Mouse (Mus musculus) neural tube, embryonic 11.5 days (tissue): Measurements from ENCODE around the gene Adamtsl2. TPM values are rescaled to one million over a fixed set of nuclear protein-coding genes. Genes with fewer than 3 reads are reported as not detected.
A peak's percentile ranks its signal among the peaks of the same experiment; 100 is the strongest.

Experiments
- ATAC-seq: fragments of 200-750 bp; cut with Nextera tagmentation; 2 replicates; pipeline ENCODE4 v1.8.0; 2017; ENCODE audit warnings: moderate number of reproducible peaks, mild to moderate bottlenecking, moderate TSS enrichment, moderate library complexity; ENCODE audit not compliant: insufficient read depth, low FRiP score, low TSS enrichment
- DNase-seq: peaks from one replicate; pipeline ENCODE4 v3.0.0-alpha.2; 2015; ENCODE audit warnings: low spot score
- H3K27ac ChIP-seq: fragments of 300-500 bp; sonication (generic); 2 replicates; pipeline ENCODE4 v1.5.1; 2014; ENCODE audit warnings: low read depth, mild to moderate bottlenecking, low read length
- H3K27me3 ChIP-seq: fragments of 300-500 bp; sonication (generic); 2 replicates; pipeline ENCODE4 v1.6.1; 2014; ENCODE audit warnings: mild to moderate bottlenecking, low read length, mixed read lengths; ENCODE audit not compliant: control insufficient read depth, insufficient read depth
- H3K36me3 ChIP-seq: fragments of 300-500 bp; sonication (generic); 2 replicates; pipeline ENCODE4 v1.6.1; 2014; ENCODE audit warnings: mild to moderate bottlenecking, low read length, moderate library complexity, mixed read lengths; ENCODE audit not compliant: control insufficient read depth, insufficient read depth
- H3K4me1 ChIP-seq: fragments of 300-500 bp; sonication (generic); 2 replicates; pipeline ENCODE4 v1.6.1; 2014; ENCODE audit warnings: low read length, mixed read lengths; ENCODE audit not compliant: control insufficient read depth, insufficient read depth
- H3K4me2 ChIP-seq: fragments of 300-500 bp; sonication (generic); 2 replicates; pipeline ENCODE4 v1.6.1; 2014; ENCODE audit warnings: low read depth, mild to moderate bottlenecking, moderate library complexity
- H3K4me3 ChIP-seq: fragments of 300-500 bp; sonication (generic); 2 replicates; pipeline ENCODE4 v1.5.1; 2014; ENCODE audit warnings: low read depth, low read length
- H3K9ac ChIP-seq: fragments of 300-500 bp; sonication (generic); 2 replicates; pipeline ENCODE4 v1.6.1; 2014; ENCODE audit warnings: mild to moderate bottlenecking, low read length
- H3K9me3 ChIP-seq: fragments of 300-500 bp; sonication (generic); 2 replicates; pipeline ENCODE4 v1.6.1; 2016; ENCODE audit warnings: low read length; ENCODE audit not compliant: control insufficient read depth
- WGBS: fragments of 180-500 bp; shearing (Covaris S2); extraction: QIAGEN DNeasy Blood & Tissue Kit; methylation state at CpG from one replicate; pipeline ENCODE4 v1.1.7; 2014; 5-methylcytosine and 5-hydroxymethylcytosine counted together
- polyA plus RNA-seq: library from polyadenylated mRNA; unstranded; fragments of >200 nt; fragmentation: Nextera tagmentation; extraction: Ambion mirVana; gene quantifications from 2 replicates; pipeline ENCODE4 v1.2.1, GENCODE M21; 2014

The Adamtsl2 gene
- polyA plus RNA-seq, 1 experiment from 2014 or later: 7.2 TPM

DNA sequence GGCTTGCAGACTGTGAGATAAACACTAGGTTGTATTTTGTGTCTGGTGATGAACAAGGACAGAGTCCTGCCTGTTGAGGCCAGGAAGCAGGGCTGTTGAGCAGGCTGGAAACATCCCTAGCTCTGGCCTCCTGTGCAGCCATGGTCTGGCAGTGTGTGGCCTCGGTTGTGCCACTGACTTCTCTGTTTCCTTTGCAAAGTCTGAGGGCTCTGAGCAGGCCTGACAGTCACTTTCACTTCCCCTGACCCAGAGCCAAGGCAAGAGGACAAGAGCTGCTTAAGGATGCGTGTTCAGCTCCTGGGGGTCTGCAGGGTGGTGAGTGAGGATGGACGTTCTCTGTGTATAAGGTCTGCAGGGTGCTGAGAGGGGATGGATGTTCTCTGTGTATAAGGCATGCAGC, 49.8 kb downstream of the Adamtsl2 start:
- Histone ChIP-seq H3K27me3 (no peaks in the 10 kb centered on the region), H3K9ac (no peak overlapping the region), H3K27ac (no peak overlapping the region), H3K4me1 (no peaks in the 10 kb centered on the region), H3K36me3 (no peaks in the 10 kb centered on the region), H3K4me2 (no peak overlapping the region), H3K4me3 (no peak overlapping the region), H3K9me3 (no peaks in the 10 kb centered on the region)
- 71% methylated on average over 3 of the region's 3 CpGs for WGBS
- ATAC-seq (no peak), DNase-seq (no peak)

- H3K36me3 ChIP-seq: no peaks in the 10 kb centered on the region
- H3K9me3 ChIP-seq: no peaks in the 10 kb centered on the region
- WGBS: 83% methylated on average over 5 of the region's 5 CpGs
- DNase-seq (no peak), ATAC-seq (no peak)
- H3K4me1 ChIP-seq: no peaks in the 10 kb centered on the region
- H3K27ac ChIP-seq: no peak overlapping the region
- no peak overlapping the region for H3K4me2 ChIP-seq
- no peak overlapping the region for H3K4me3 ChIP-seq
- no peaks in the 10 kb centered on the region for H3K27me3 ChIP-seq
- H3K9ac ChIP-seq: no peak overlapping the region
Measured at GRCm38 (mm10) chr2:27135935-27136334, 56.8 kb downstream of the Adamtsl2 start.

- Histone ChIP-seq H3K27ac (no peak overlapping the region), H3K9ac (no peak overlapping the region), H3K36me3 (no peaks in the 10 kb centered on the region), H3K4me1 (no peaks in the 10 kb centered on the region), H3K9me3 (no peaks in the 10 kb centered on the region), H3K4me3 (no peak overlapping the region), H3K27me3 (0 out of 2 replicates have a peak, but pooled peaks cover 4% of the 10 kb centered on the region), H3K4me2 (no peak overlapping the region)
- DNase-seq (no peak), ATAC-seq (no peak)
- 77% methylated on average over 3 of the region's 3 CpGs for WGBS
Measured at GRCm38 (mm10) chr2:27136336-27136735, 57.2 kb downstream of the Adamtsl2 start.

- no peaks in the 10 kb centered on the region for H3K36me3 ChIP-seq
- no peak overlapping the region for H3K4me2 ChIP-seq
- no peak for ATAC-seq
- no peaks in the 10 kb centered on the region for H3K4me1 ChIP-seq
- H3K9ac ChIP-seq: no peak overlapping the region
- H3K27me3 ChIP-seq: peaks cover 8% of the 10 kb centered on the region
- no peaks in the 10 kb centered on the region for H3K9me3 ChIP-seq
- H3K4me3 ChIP-seq: no peak overlapping the region
- 79% methylated on average over 1 of the region's 1 CpGs for WGBS
- no peak overlapping the region for H3K27ac ChIP-seq
- no peak for DNase-seq
Measured at GRCm38 (mm10) chr2:27136789-27137188, 57.6 kb downstream of the Adamtsl2 start.

- WGBS: 66% methylated on average over 4 of the region's 4 CpGs
- Histone ChIP-seq H3K4me2 (no peak overlapping the region), H3K36me3 (no peaks in the 10 kb centered on the region), H3K9me3 (no peaks in the 10 kb centered on the region), H3K27ac (no peak overlapping the region), H3K4me3 (no peak overlapping the region), H3K27me3 (peaks cover 16% of the 10 kb centered on the region), H3K4me1 (peaks cover 3% of the 10 kb centered on the region; the same call in 1 of the 2 replicates), H3K9ac (no peak overlapping the region)
- no peak for ATAC-seq
- no peak for DNase-seq
Measured at GRCm38 (mm10) chr2:27138356-27138755, 59.2 kb downstream of the Adamtsl2 start.

GRCm38 (mm10) chr2:27141950-27142693, 62.9 kb downstream of the Adamtsl2 start, which contains the start of gene Fam163b:
Fam163b (minus strand) TSS chr2:27142491.
- ATAC-seq (no peak), DNase-seq (peak; percentile 78)
- Histone ChIP-seq H3K27ac (no peak within 1 kb of the TSS), H3K4me1 (peaks cover 3% of the 10 kb centered on the region; the same call in 1 of the 2 replicates), H3K4me2 (peak within 1 kb of the TSS; percentile 83), H3K36me3 (no peaks in the 10 kb centered on the region), H3K27me3 (peaks cover 16% of the 10 kb centered on the region), H3K9ac (peak within 1 kb of the TSS; percentile 32; the same call in 1 of the 2 replicates), H3K9me3 (no peaks in the 10 kb centered on the region), H3K4me3 (peak within 1 kb of the TSS; percentile 33)
- 2% methylated on average over 51 of the region's 62 CpGs for WGBS

- Histone ChIP-seq H3K36me3 (no peaks in the 10 kb centered on the region), H3K9ac (no peak overlapping the region), H3K4me2 (no peak overlapping the region), H3K9me3 (no peaks in the 10 kb centered on the region), H3K4me3 (no peak overlapping the region), H3K27ac (no peak overlapping the region), H3K4me1 (peaks cover 5% of the 10 kb centered on the region; the same call in 1 of the 2 replicates), H3K27me3 (peaks cover 16% of the 10 kb centered on the region)
- WGBS: 87% methylated on average over 2 of the region's 2 CpGs
- no peak for DNase-seq
- no peak for ATAC-seq
Measured at GRCm38 (mm10) chr2:27144957-27145356, 65.8 kb downstream of the Adamtsl2 start.

DNA sequence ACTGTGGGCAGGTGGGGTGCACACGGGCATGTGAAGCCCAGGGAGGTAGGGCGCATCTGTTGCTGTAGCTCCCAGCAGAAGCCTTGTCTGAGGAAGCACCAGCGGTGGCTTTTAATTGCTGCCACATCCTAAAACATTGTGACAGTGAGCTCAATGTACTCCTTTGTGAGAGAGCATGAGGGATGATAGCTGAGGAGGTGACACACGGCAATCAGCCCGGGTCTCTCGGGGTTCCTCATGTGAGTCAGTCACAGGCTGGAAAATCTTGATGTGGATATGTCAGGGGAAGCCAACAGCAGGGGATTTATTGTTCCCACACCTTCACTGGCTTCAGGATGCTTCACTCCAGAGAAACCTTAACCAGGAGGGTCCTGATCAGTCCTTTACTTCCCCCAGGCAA, 67.7 kb downstream of the Adamtsl2 start:
- Histone ChIP-seq H3K9me3 (no peaks in the 10 kb centered on the region), H3K27me3 (peaks cover 7% of the 10 kb centered on the region; the same call in 1 of the 2 replicates), H3K27ac (no peak overlapping the region), H3K9ac (no peak overlapping the region), H3K36me3 (no peaks in the 10 kb centered on the region), H3K4me1 (peaks cover 5% of the 10 kb centered on the region; the same call in 1 of the 2 replicates), H3K4me3 (no peak overlapping the region), H3K4me2 (no peak overlapping the region)
- DNase-seq (no peak), ATAC-seq (no peak)
- 73% methylated on average over 6 of the region's 6 CpGs for WGBS

DNA sequence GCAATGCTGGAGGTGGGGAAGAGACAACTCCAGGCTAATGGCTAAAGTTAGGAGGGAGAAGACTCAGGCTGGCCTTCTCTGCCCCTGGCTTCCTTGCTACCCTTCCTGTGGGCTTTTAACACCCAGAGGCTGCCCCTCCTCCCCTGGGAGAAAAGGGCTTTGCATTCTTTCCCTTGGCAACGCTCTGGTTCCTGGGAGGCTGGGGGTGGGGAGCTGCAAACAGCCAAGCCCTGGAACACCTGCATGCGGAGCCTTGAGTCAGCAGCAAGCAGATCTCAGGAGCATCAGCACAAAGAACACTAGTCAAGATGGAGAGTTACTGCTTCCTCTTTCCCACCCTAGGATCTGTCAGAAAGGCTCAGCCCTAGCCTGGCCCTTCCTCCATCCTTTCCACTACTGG, 70.3 kb downstream of the Adamtsl2 start:
- H3K9ac ChIP-seq: no peak overlapping the region
- no peaks in the 10 kb centered on the region for H3K27me3 ChIP-seq
- H3K36me3 ChIP-seq: no peaks in the 10 kb centered on the region
- ATAC-seq (no peak), DNase-seq (no peak)
- no peaks in the 10 kb centered on the region for H3K9me3 ChIP-seq
- H3K4me3 ChIP-seq: no peak overlapping the region
- no peak overlapping the region for H3K27ac ChIP-seq
- 0 out of 2 replicates have a peak, but pooled peaks cover 2% of the 10 kb centered on the region for H3K4me1 ChIP-seq
- 9% methylated on average over 2 of the region's 2 CpGs for WGBS
- no peak overlapping the region for H3K4me2 ChIP-seq
